Mouse (Mus musculus) intestine, postnatal 0 days (tissue): ENCODE results near the gene Zc2hc1b. TPM values are rescaled to one million over a fixed set of nuclear protein-coding genes. Genes with fewer than 3 reads are reported as not detected.
"Not testable (repeated sequence)": the region's sequence is repeated elsewhere in the genome, so short reads cannot be mapped to it uniquely, and the experiment has no call there.

ENCODE experiments used
- ATAC-seq: fragments of 200-750 bp; cut with Nextera tagmentation; 2 replicates; pipeline ENCODE4 v1.8.0; 2017; ENCODE audit warnings: mild to moderate bottlenecking, moderate TSS enrichment, moderate library complexity
- H3K27ac ChIP-seq: fragments of 300-500 bp; sonication (generic); 2 replicates; pipeline ENCODE4 v1.5.1; 2014; ENCODE audit warnings: mild to moderate bottlenecking, low read depth, low read length, moderate library complexity
- H3K27me3 ChIP-seq: fragments of 300-500 bp; sonication (generic); replicated peaks from 2 replicates; pipeline ENCODE4 v1.6.1; 2014; ENCODE audit warnings: low read length, mixed read lengths; ENCODE audit not compliant: control insufficient read depth, insufficient read depth
- H3K36me3 ChIP-seq: fragments of 300-500 bp; sonication (generic); 2 replicates; pipeline ENCODE4 v1.6.1; 2014; ENCODE audit warnings: mild to moderate bottlenecking, moderate library complexity; ENCODE audit not compliant: control insufficient read depth, insufficient read depth
- H3K4me1 ChIP-seq: fragments of 300-500 bp; sonication (generic); replicated peaks from 2 replicates; pipeline ENCODE4 v1.6.1; 2014; ENCODE audit warnings: antibody characterized with exemption, low read length, mixed read lengths; ENCODE audit not compliant: control insufficient read depth, insufficient read depth
- H3K4me2 ChIP-seq: fragments of 300-500 bp; sonication (generic); replicated peaks from 2 replicates; pipeline ENCODE4 v1.6.1; 2014; ENCODE audit warnings: low read depth, mild to moderate bottlenecking, moderate library complexity
- H3K4me3 ChIP-seq: fragments of 300-500 bp; sonication (generic); 2 replicates; pipeline ENCODE4 v1.5.1; 2014; ENCODE audit warnings: low read depth, low read length
- H3K9ac ChIP-seq: fragments of 300-500 bp; sonication (generic); 2 replicates; pipeline ENCODE4 v1.6.1; 2014; ENCODE audit warnings: mild to moderate bottlenecking, low read depth, low read length
- H3K9me3 ChIP-seq: fragments of 300-500 bp; sonication (generic); 2 replicates; pipeline ENCODE4 v1.6.1; 2016; ENCODE audit warnings: mixed run types; ENCODE audit not compliant: control insufficient read depth
- CTCF ChIP-seq: sonication (generic); IDR thresholded peaks from 2 replicates; pipeline ENCODE4 v1.5.1; 2016; ENCODE audit warnings: low read depth, mild to moderate bottlenecking, control low read depth, antibody characterized with exemption, moderate library complexity
- whole genome bisulfite sequencing: fragments of 180-500 bp; shearing (Covaris S2); extraction: QIAGEN DNeasy Blood & Tissue Kit; methylation state at CpG from one replicate; pipeline ENCODE4 v1.1.7; 2014; 5-methylcytosine and 5-hydroxymethylcytosine counted together
- polyA plus RNA-seq: library from polyadenylated mRNA; unstranded; fragments of >200 nt; fragmentation: Nextera tagmentation; extraction: Ambion mirVana; gene quantifications from 2 replicates; pipeline ENCODE4 v1.2.1, GENCODE M21; 2015

The Zc2hc1b gene
- polyA plus RNA-seq, 1 experiment from 2014 or later = not detected

GRCm38 (mm10) chr10:13199234-13199633 lies 21.4 kb upstream of the Zc2hc1b start:
- Histone ChIP-seq H3K36me3 (no peaks in the 10 kb centered on the region), H3K4me3 (no peak overlapping the region), H3K9me3 (no peaks in the 10 kb centered on the region), H3K9ac (no peak overlapping the region), H3K4me2 (no peak overlapping the region), H3K4me1 (no peaks in the 10 kb centered on the region), H3K27me3 (no peaks in the 10 kb centered on the region), H3K27ac (no peak overlapping the region)
- ATAC-seq = no peak
- no peak for TF ChIP-seq CTCF
- 85% methylated on average over 1 of the region's 1 CpGs for WGBS

GRCm38 (mm10) chr10:13196872-13197507 lies 19.2 kb upstream of the Zc2hc1b start:
- Histone ChIP-seq H3K27ac (no peak overlapping the region), H3K4me2 (no peak overlapping the region), H3K4me1 (peaks cover 5% of the 10 kb centered on the region), H3K9ac (no peak overlapping the region), H3K36me3 (no peaks in the 10 kb centered on the region), H3K9me3 (no peaks in the 10 kb centered on the region), H3K4me3 (no peak overlapping the region), H3K27me3 (no peaks in the 10 kb centered on the region)
- no peak for TF ChIP-seq CTCF
- no peak for ATAC-seq
- 58% methylated on average over 8 of the region's 8 CpGs for WGBS

- WGBS = 84% methylated on average over 7 of the region's 7 CpGs
- not testable (repeated sequence) for H3K27me3 ChIP-seq, H3K9ac ChIP-seq, ATAC-seq, H3K4me1 ChIP-seq, H3K9me3 ChIP-seq, H3K27ac ChIP-seq, H3K36me3 ChIP-seq
- Histone ChIP-seq H3K4me3 (peak overlapping the region; percentile 66; the same call in 1 of the 2 replicates), H3K4me2 (peak overlapping the region; percentile 86)
Observed at GRCm38 (mm10) chr10:13193496-13193895, 15.7 kb upstream of the Zc2hc1b start.

GRCm38 (mm10) chr10:13192731-13193351 lies 15.0 kb upstream of the Zc2hc1b start, which contains the start of gene Ltv1:
Ltv1 (minus strand) TSS chr10:13193168.
- WGBS = under 1% methylated on average over 43 of the region's 43 CpGs
- Histone ChIP-seq H3K36me3 (peaks cover 2% of the 10 kb centered on the region), H3K9me3 (no peaks in the 10 kb centered on the region), H3K9ac (peak within 1 kb of the TSS; percentile 73), H3K27ac (peak within 1 kb of the TSS; percentile 95), H3K4me1 (peaks cover 5% of the 10 kb centered on the region), H3K4me3 (peak within 1 kb of the TSS; percentile 66), H3K27me3 (no peaks in the 10 kb centered on the region), H3K4me2 (peak within 1 kb of the TSS; percentile 86)
- peak; percentile 99 for ATAC-seq
- TF ChIP-seq CTCF = 0 out of 2 replicates have a peak, but pooled peaks have one; percentile 10

- H3K27ac ChIP-seq = no peak overlapping the region
- peak; percentile 68 for ATAC-seq
- H3K9me3 ChIP-seq = no peaks in the 10 kb centered on the region
- H3K4me2 ChIP-seq = no peak overlapping the region
- H3K4me3 ChIP-seq = no peak overlapping the region
- TF ChIP-seq CTCF = no peak
- H3K9ac ChIP-seq = no peak overlapping the region
- 45% methylated on average over 5 of the region's 5 CpGs for WGBS
- H3K4me1 ChIP-seq = peaks cover 5% of the 10 kb centered on the region
- H3K27me3 ChIP-seq = no peaks in the 10 kb centered on the region
- H3K36me3 ChIP-seq = peaks cover 22% of the 10 kb centered on the region
Observed at GRCm38 (mm10) chr10:13189881-13190280, 12.1 kb upstream of the Zc2hc1b start.

GRCm38 (mm10) chr10:13186754-13187153 lies 8.9 kb upstream of the Zc2hc1b start:
- WGBS = 85% methylated on average over 3 of the region's 3 CpGs
- TF ChIP-seq CTCF = no peak
- Histone ChIP-seq H3K4me2 (no peak overlapping the region), H3K9ac (no peak overlapping the region), H3K9me3 (no peaks in the 10 kb centered on the region), H3K27me3 (no peaks in the 10 kb centered on the region), H3K36me3 (peaks cover 47% of the 10 kb centered on the region), H3K4me3 (no peak overlapping the region), H3K27ac (no peak overlapping the region), H3K4me1 (no peaks in the 10 kb centered on the region)
- ATAC-seq = no peak
